Mouse (Mus musculus): ENCODE results near the gene 3100002H09Rik. TPM values are rescaled to one million over a fixed set of nuclear protein-coding genes. Genes with fewer than 3 reads are reported as not detected.

The 3100002H09Rik gene
- not detected for polyA plus RNA-seq (2014; fragmentation: Illumina TruSeq; extraction: RNeasy Lipid Tissue Mini Kit (QIAGEN cat#74804); ENCODE audit: low read depth, low replicate concordance)

DNA sequence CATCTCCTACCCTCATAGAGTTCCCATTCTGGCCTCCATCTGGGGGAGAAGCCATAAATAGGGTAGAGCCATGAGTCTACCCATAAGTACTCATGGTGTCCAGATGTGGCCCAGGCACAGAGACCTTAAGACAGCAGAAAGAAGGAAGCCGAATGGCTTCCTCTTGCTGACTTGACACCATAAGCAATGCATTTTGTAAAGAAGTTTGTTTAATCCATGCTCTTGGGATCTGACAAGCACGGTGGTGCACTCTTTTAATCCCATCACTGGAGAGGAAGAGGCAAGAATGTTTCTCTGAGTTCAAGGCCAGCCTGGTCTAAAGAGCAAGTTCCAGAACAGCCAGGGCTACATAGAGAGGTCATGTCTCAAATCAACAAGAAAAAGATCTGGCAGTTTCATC, at the start of gene 3100002H09Rik:
Gene 3100002H09Rik (minus strand): TSS at position 101 of the 400 bp plus-strand sequence.

DNA sequence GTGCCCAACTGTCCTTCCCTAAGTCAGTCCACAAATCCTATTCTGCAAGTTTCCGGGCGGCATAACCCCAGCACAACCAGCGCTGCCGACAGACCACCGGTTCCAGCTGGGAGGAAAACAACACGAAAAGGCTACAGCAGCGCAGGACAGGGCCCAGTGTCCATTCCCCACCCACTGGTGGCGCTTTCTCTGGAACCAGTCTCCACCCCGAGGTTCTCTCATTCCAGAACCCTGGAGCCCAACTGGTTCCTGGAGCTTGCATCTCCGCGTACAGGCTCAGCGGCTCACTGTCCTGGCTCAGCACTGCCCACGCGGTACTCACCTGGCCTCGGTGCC, 45.9 kb upstream of the 3100002H09Rik start, which contains the start of gene Pou3f1:
Gene Pou3f1 (plus strand): TSS at position 290 of the 336 bp plus-strand sequence.

Other genes with a start within 250 kb of the 3100002H09Rik start
- not detected for gene Pou3f1, start 46.0 kb upstream of the 3100002H09Rik start, polyA plus RNA-seq (2014; fragmentation: Illumina TruSeq; extraction: RNeasy Lipid Tissue Mini Kit (QIAGEN cat#74804); ENCODE audit: low read depth, low replicate concordance)
- gene Utp11, start 82.8 kb upstream of the 3100002H09Rik start, polyA plus RNA-seq (2014; fragmentation: Illumina TruSeq; extraction: RNeasy Lipid Tissue Mini Kit (QIAGEN cat#74804); ENCODE audit: low read depth, low replicate concordance) = 18.4 TPM
- gene Fhl3, start 89.9 kb upstream of the 3100002H09Rik start, polyA plus RNA-seq (2014; fragmentation: Illumina TruSeq; extraction: RNeasy Lipid Tissue Mini Kit (QIAGEN cat#74804); ENCODE audit: low read depth, low replicate concordance) = 5.1 TPM
- gene Sf3a3, start 104.0 kb upstream of the 3100002H09Rik start, polyA plus RNA-seq (2014; fragmentation: Illumina TruSeq; extraction: RNeasy Lipid Tissue Mini Kit (QIAGEN cat#74804); ENCODE audit: low read depth, low replicate concordance) = 25.4 TPM
- 14.0 TPM for gene Inpp5b, start 131.0 kb upstream of the 3100002H09Rik start, polyA plus RNA-seq (2014; fragmentation: Illumina TruSeq; extraction: RNeasy Lipid Tissue Mini Kit (QIAGEN cat#74804); ENCODE audit: low read depth, low replicate concordance)
- gene Mtf1, start 191.3 kb upstream of the 3100002H09Rik start, polyA plus RNA-seq (2014; fragmentation: Illumina TruSeq; extraction: RNeasy Lipid Tissue Mini Kit (QIAGEN cat#74804); ENCODE audit: low read depth, low replicate concordance) = 9.6 TPM
- 25.6 TPM for gene Yrdc, start 239.9 kb upstream of the 3100002H09Rik start, polyA plus RNA-seq (2014; fragmentation: Illumina TruSeq; extraction: RNeasy Lipid Tissue Mini Kit (QIAGEN cat#74804); ENCODE audit: low read depth, low replicate concordance)
- 20.3 TPM for gene 1110065P20Rik, start 240.4 kb upstream of the 3100002H09Rik start, polyA plus RNA-seq (2014; fragmentation: Illumina TruSeq; extraction: RNeasy Lipid Tissue Mini Kit (QIAGEN cat#74804); ENCODE audit: low read depth, low replicate concordance)